Mouse (Mus musculus): ENCODE data around the gene Pigyl. TPM values are rescaled to one million over a fixed set of nuclear protein-coding genes. Genes with fewer than 3 reads are reported as not detected.
"Not testable (repeated sequence)": the region's sequence is repeated elsewhere in the genome, so short reads cannot be mapped to it uniquely, and the experiment has no call there.

The Pigyl gene
- polyA plus RNA-seq, 1 experiment: 21.5 TPM

DNA sequence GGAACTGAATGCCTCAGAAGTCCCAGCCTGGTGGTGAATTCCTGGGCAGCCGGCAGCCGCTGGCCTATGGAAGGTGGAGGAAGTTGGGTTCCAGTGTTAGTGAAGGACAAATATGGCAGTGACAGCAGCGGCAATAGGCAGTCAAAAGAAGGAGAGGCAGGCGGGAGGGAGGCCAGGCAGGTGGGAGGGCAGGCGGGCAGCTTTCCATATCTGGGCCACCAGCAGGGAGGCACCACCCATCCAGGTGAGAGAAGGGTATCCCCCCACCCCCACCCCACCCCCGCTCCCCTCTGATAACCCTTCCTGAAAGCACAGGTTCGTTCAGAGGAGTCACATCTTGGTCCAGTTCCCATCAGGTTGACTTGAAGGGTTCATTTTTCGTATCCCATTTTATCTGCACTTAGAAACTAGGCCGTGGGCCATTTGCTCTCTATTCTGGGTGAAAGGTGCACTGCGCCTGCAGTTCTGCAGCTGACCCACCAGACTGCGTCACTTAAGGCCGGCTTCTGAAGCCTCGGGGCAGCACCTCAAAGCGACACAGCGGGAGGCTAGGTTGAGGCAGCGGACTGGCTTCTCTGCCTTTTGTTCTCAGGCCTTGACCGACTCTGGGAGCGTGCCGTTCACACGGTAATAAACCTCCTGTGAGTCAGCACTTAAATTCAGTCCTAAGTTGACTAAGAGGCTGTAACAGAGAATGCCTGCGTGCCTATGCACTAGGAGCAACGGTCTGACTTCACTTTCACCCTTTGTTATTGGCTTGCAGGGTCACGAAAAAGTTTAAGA is 19.7 kb upstream of the Pigyl start:
- Histone ChIP-seq H3K4me1 (ENCODE audit: control insufficient read depth, insufficient read depth, low read length) (no peaks in the 10 kb centered on the region), H3K27ac (ENCODE audit: insufficient read depth, low read length) (0 out of 2 replicates have a peak overlapping the region, but pooled peaks have one; percentile 23), H3K4me3 (ENCODE audit: insufficient read depth, low read length) (no peak overlapping the region)
- no peak for TF ChIP-seq CTCF (IDR thresholded peaks at IDR 0.05; ENCODE audit: borderline replicate concordance, insufficient read depth, low read length)
- TF ChIP-seq POLR2A (IDR thresholded peaks at IDR 0.05; ENCODE audit: low read depth, low read length): no peak

DNA sequence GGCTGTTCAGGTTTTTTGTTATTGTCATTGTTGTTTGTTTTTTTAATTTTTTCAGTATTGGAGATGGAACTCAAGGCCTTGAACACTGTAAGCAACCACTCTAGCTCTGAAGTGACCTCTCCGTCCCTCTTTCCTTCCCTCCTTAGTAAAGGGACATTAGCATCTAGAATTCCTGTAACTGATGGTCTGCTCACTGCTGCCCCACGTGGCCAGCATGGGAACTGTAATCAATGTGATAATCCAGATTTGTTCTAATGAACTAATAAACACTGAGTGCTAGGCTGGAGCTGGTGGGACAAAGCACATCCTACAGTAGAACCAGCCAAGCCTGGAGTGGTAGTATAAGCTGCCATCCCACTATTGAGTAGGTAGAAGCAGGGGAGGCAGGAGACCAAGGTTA is 18.2 kb upstream of the Pigyl start:
- no peak overlapping the region for H3K27ac ChIP-seq (ENCODE audit: insufficient read depth, low read length)
- no peak for TF ChIP-seq POLR2A (IDR thresholded peaks at IDR 0.05; ENCODE audit: low read depth, low read length)
- peak; percentile 80; the same call in 1 of the 2 replicates for TF ChIP-seq CTCF (IDR thresholded peaks at IDR 0.05; ENCODE audit: borderline replicate concordance, insufficient read depth, low read length)

DNA sequence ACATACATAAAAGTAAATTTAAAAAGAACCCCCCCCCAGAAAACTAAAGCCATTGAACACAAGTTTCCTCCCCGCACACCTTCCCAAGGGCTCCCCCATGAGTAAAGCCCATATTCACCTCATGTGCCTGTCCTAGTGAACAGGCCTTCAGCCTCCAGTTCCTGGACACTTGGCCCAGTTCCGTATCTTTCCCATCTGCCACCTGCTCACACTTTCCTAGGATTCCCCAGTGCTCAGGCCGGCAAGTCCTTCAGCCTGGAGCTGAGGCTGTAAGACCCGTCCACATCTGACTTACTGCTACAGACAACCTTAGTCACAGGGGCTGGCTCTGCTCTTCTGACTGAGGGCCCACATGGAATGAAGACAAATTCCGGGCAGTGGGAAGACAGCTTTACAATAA is 16.9 kb upstream of the Pigyl start:
- Histone ChIP-seq H3K27ac (ENCODE audit: insufficient read depth, low read length) (no peak overlapping the region), H3K4me3 (ENCODE audit: insufficient read depth, low read length) (no peak overlapping the region), H3K4me1 (ENCODE audit: control insufficient read depth, insufficient read depth, low read length) (no peaks in the 10 kb centered on the region)
- no peak for TF ChIP-seq CTCF (IDR thresholded peaks at IDR 0.05; ENCODE audit: borderline replicate concordance, insufficient read depth, low read length)
- TF ChIP-seq POLR2A (IDR thresholded peaks at IDR 0.05; ENCODE audit: low read depth, low read length): no peak

More for the DNA sequence above, 18.2 kb upstream of the Pigyl start:
- Histone ChIP-seq H3K4me3 (ENCODE audit: insufficient read depth, low read length) (no peak overlapping the region), H3K4me1 (ENCODE audit: control insufficient read depth, insufficient read depth, low read length) (no peaks in the 10 kb centered on the region)

DNA sequence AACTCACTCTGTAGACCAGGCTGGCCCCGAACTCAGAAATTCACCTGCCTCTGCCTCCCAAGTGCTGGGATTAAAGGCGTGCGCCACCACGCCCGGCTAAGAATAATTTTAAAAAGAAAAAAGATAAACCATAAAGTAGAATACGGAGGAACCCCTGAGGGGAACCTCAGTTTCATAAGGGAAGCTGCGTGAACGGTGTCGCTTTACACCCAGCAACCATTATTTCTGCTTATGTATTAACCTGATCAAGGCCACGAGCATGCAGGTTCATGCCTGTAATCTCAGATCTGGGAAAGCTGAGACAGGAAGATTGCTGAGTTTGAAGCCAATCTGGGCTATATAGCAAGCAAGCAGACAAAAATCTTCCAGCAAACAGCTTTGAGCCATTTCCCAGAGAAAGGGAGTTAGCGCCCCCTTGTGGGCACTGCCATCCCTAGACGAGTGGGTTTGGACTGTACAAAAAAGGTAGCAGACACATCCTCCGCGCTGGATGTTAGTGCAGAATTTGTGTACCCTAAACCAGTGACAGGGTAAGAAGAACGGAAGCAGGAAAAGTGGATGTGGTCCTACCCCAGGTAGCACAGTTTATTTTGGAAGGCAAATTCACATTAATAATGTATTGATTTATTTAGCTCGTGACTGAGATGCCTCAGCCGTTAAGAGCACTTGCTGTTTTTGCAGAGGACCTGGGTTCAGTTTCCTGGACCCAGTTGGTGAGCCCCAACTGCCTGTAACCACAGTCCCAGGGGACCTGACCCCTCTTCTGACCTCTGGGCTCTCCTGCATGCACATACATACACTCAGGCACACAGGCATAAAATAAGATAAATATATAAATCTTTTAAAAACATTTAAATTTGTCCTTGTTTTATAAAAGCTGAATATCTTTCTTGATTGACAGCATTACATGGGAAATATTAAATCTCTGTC is 13.3 kb upstream of the Pigyl start:
- no peaks in the 10 kb centered on the region for H3K4me1 ChIP-seq (ENCODE audit: control insufficient read depth, insufficient read depth, low read length)
- no peak overlapping the region for H3K27ac ChIP-seq (ENCODE audit: insufficient read depth, low read length)
- TF ChIP-seq CTCF (IDR thresholded peaks at IDR 0.05; ENCODE audit: borderline replicate concordance, insufficient read depth, low read length) (peak; percentile 74), POLR2A (IDR thresholded peaks at IDR 0.05; ENCODE audit: low read depth, low read length) (no peak)
- H3K4me3 ChIP-seq (ENCODE audit: insufficient read depth, low read length): no peak overlapping the region

DNA sequence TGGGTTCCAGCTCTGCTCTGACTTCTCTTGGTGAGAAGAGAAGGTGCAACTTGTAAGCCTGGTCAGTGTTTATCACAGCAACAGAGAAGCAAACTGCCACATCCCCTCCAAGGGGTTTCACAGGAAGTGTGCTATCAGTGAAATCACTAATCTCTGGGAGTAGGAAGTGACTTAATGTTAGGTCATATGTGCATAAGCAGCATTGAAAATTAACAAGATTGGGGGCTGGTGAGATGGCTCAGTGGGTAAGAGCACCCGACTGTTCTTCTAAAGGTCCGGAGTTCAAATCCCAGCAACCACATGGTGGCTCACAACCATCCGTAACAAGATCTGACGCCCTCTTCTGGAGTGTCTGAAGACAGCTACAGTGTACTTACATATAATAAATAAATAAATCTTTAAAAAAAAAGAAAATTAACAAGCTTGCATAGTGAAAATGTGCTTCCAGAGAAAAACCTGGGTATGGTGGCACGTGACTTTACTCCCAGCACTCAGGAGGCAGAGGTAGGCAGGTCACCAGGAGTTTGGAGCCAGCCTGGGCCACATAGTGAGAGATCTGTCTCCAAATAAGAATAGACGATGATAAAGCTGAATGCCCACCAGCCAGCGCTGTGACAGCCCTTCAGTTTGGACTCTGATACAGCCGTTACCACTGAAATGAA is 12.2 kb upstream of the Pigyl start:
- H3K4me1 ChIP-seq (ENCODE audit: control insufficient read depth, insufficient read depth, low read length): no peaks in the 10 kb centered on the region
- no peak overlapping the region for H3K27ac ChIP-seq (ENCODE audit: insufficient read depth, low read length)
- H3K4me3 ChIP-seq (ENCODE audit: insufficient read depth, low read length): no peak overlapping the region
- TF ChIP-seq CTCF (IDR thresholded peaks at IDR 0.05; ENCODE audit: borderline replicate concordance, insufficient read depth, low read length) (no peak), POLR2A (IDR thresholded peaks at IDR 0.05; ENCODE audit: low read depth, low read length) (no peak)

GRCm38 (mm10) chr9:22149426-22150248 is 7.0 kb upstream of the Pigyl start:
- Histone ChIP-seq H3K27ac (ENCODE audit: insufficient read depth, low read length) (no peak overlapping the region), H3K4me3 (ENCODE audit: insufficient read depth, low read length) (no peak overlapping the region), H3K4me1 (ENCODE audit: control insufficient read depth, insufficient read depth, low read length) (no peaks in the 10 kb centered on the region)
- TF ChIP-seq CTCF (IDR thresholded peaks at IDR 0.05; ENCODE audit: borderline replicate concordance, insufficient read depth, low read length): no peak
- TF ChIP-seq POLR2A (IDR thresholded peaks at IDR 0.05; ENCODE audit: low read depth, low read length): no peak

GRCm38 (mm10) chr9:22150249-22150693 is 6.4 kb upstream of the Pigyl start:
- not testable (repeated sequence) for H3K27ac ChIP-seq (ENCODE audit: insufficient read depth, low read length); H3K4me1 ChIP-seq (ENCODE audit: control insufficient read depth, insufficient read depth, low read length); H3K4me3 ChIP-seq (ENCODE audit: insufficient read depth, low read length)

GRCm38 (mm10) chr9:22150946-22151345 is 5.7 kb upstream of the Pigyl start:
- H3K4me1 ChIP-seq (ENCODE audit: control insufficient read depth, insufficient read depth, low read length): no peaks in the 10 kb centered on the region
- no peak overlapping the region for H3K27ac ChIP-seq (ENCODE audit: insufficient read depth, low read length)
- no peak for TF ChIP-seq CTCF (IDR thresholded peaks at IDR 0.05; ENCODE audit: borderline replicate concordance, insufficient read depth, low read length)
- TF ChIP-seq POLR2A (IDR thresholded peaks at IDR 0.05; ENCODE audit: low read depth, low read length): no peak
- no peak overlapping the region for H3K4me3 ChIP-seq (ENCODE audit: insufficient read depth, low read length)

- TF ChIP-seq CTCF (IDR thresholded peaks at IDR 0.05; ENCODE audit: borderline replicate concordance, insufficient read depth, low read length) (no peak), POLR2A (IDR thresholded peaks at IDR 0.05; ENCODE audit: low read depth, low read length) (no peak)
- Histone ChIP-seq H3K4me1 (ENCODE audit: control insufficient read depth, insufficient read depth, low read length) (no peaks in the 10 kb centered on the region), H3K4me3 (ENCODE audit: insufficient read depth, low read length) (no peak overlapping the region), H3K27ac (ENCODE audit: insufficient read depth, low read length) (no peak overlapping the region)
These were observed 2.8 kb upstream of the Pigyl start for GRCm38 (mm10) chr9:22153810-22154209.
